Mouse (Mus musculus): ENCODE data around the gene Slc25a29.

GRCm38 (mm10) chr12:108880606-108881005, 44.9 kb upstream of the Slc25a29 start:
- no peak for TF ChIP-seq CTCF (IDR thresholded peaks at IDR 0.05; ENCODE audit: low read depth, low read length)
- TF ChIP-seq POLR2A (IDR thresholded peaks at IDR 0.05; ENCODE audit: borderline replicate concordance, low read depth, low read length): no peak
